8 mouse cellular contexts compared by ENCODE assay signal in genomic region chr8:109693146-109693900, GRCm38 (mm10). TPM values are rescaled to one million over a fixed set of nuclear protein-coding genes. Genes with fewer than 3 reads are reported as not detected.
DNase-seq lines count a peak whose midpoint lies in the region; ATAC-seq and TF ChIP-seq lines count a peak whose summit lies in the region.

Gene Ist1, minus strand, starts transcription at chr8:109693260.

- no peaks in the 10 kb centered on the region for H3K36me3 ChIP-seq in ES-E14 (ENCODE audit: control insufficient read depth, insufficient read depth, low read length, poor library complexity, severe bottlenecking)
- H3K36me3 ChIP-seq in forebrain, embryonic 15.5 days = no peaks in the 10 kb centered on the region

- H3K9me3 ChIP-seq in ES-E14 (ENCODE audit: control insufficient read depth, insufficient read depth, low read depth, low read length) = no peaks in the 10 kb centered on the region
- no peaks in the 10 kb centered on the region for H3K9me3 ChIP-seq in forebrain, embryonic 15.5 days

- no peak for TF ChIP-seq CTCF in lung, adult 2 months (IDR thresholded peaks at IDR 0.05; ENCODE audit: insufficient read depth, low read length)

- intact Hi-C loops in heart, postnatal 25 days (cut with DNase I) = loop anchor here (5.0 kb wide), 2 partner anchors 81 to 84 kb away; partner anchors contain the start of genes Ap1g1 and Pkd1l3

- peak; percentile 94 for TF ChIP-seq POLR2A in lung, adult 2 months (IDR thresholded peaks at IDR 0.05; ENCODE audit: borderline replicate concordance, extremely low read depth, low read depth, low read length)

- H3K27ac ChIP-seq in ES-E14 (ENCODE audit: insufficient read depth, low read depth, low read length, poor library complexity, severe bottlenecking) = peak within 1 kb of the TSS; percentile 69
- peak within 1 kb of the TSS; percentile 81 for H3K27ac ChIP-seq in forebrain, embryonic 15.5 days (replicated peaks)

- no peaks in the 10 kb centered on the region for H3K27me3 ChIP-seq in forebrain, embryonic 15.5 days

- peak within 1 kb of the TSS; percentile 69 for H3K4me2 ChIP-seq in forebrain, embryonic 15.5 days (replicated peaks)

- in situ Hi-C loops in ES-E14 (cut with MboI; ENCODE audit: low sequenced_read_pairs in 2 of 2, unreplicated experiment in 2 of 2) = no loop called here

- H3K9ac ChIP-seq in ES-E14 (ENCODE audit: insufficient read depth, low read depth, low read length, poor library complexity, severe bottlenecking) = peak within 1 kb of the TSS; percentile 96
- peak within 1 kb of the TSS; percentile 97 for H3K9ac ChIP-seq in forebrain, embryonic 15.5 days (replicated peaks)

- under 1% methylated on average over 57 of the region's 57 CpGs for WGBS in forebrain, embryonic 15.5 days
- under 1% methylated on average over 57 of the region's 57 CpGs for WGBS in lung, adult 2 months

- peak; percentile 99 for DNase-seq in ES-E14 (ENCODE audit: low read depth, low spot score)
- DNase-seq in cerebellum, adult 11-12 months = peak; percentile 97
- peak; percentile 97 for DNase-seq in heart, postnatal 25 days (ENCODE audit: low spot score)
- DNase-seq in layer of hippocampus, adult 18-20 months (ENCODE audit: low spot score in 2 of 2) = peak; percentile 97 to 98
- DNase-seq in lung, adult 2 months = peak; percentile 99
- DNase-seq in thymus, adult 18-20 months = peak; percentile 95 to 97

- H3K4me3 ChIP-seq in ES-E14 (ENCODE audit: insufficient read depth in 1 of 2, low read depth in 1 of 2, low read length in 2 of 2, poor library complexity in 1 of 2, severe bottlenecking in 1 of 2) = peak within 1 kb of the TSS; percentile 73 to 87
- peak within 1 kb of the TSS; percentile 86 for H3K4me3 ChIP-seq in forebrain, embryonic 15.5 days
- peak within 1 kb of the TSS; percentile 79 for H3K4me3 ChIP-seq in lung, adult 2 months (replicated peaks; ENCODE audit: extremely low read depth, low read depth, low read length)

- peak; percentile 98 for ATAC-seq in forebrain, embryonic 15.5 days (replicated peaks)
- peak; percentile 97 for ATAC-seq in neutrophil, adult 5-6 weeks (ENCODE audit: extremely low read depth, insufficient number of reproducible peaks, low FRiP score, poor library complexity, severe bottlenecking)

- peaks cover 0 to 8% of the 10 kb centered on the region in 2 experiments; a peak in 1 of 4 replicates for H3K4me1 ChIP-seq in ES-E14 (ENCODE audit: control insufficient read depth in 2 of 2, insufficient read depth in 2 of 2, low read length in 2 of 2, poor library complexity in 1 of 2)
- H3K4me1 ChIP-seq in forebrain, embryonic 15.5 days = peaks cover 28% of the 10 kb centered on the region
- H3K4me1 ChIP-seq in lung, adult 2 months (ENCODE audit: control insufficient read depth, insufficient read depth, low read length) = peaks cover 9% of the 10 kb centered on the region; the same call in 1 of the 2 replicates

TF ChIP-seq in ES-E14, 5 proteins besides CTCF, POLR2A, EP300 and RAD21:
- peak; percentile 77 for TF ChIP-seq CHD2 (IDR thresholded peaks at IDR 0.05; ENCODE audit: low read depth, low read length)
- TF ChIP-seq ZC3H11A (IDR thresholded peaks at IDR 0.05; ENCODE audit: borderline replicate concordance, low read depth, low read length) = no peak
- TF ChIP-seq MAFK (IDR thresholded peaks at IDR 0.05; ENCODE audit: insufficient read depth, low read depth, low read length) = no peak
- TF ChIP-seq ZNF384 (IDR thresholded peaks at IDR 0.05; ENCODE audit: low read depth, low read length) = 0 out of 2 replicates have a peak, but pooled peaks have one; percentile 11
- peak; percentile 72; the same call in 1 of the 2 replicates for TF ChIP-seq HCFC1 (IDR thresholded peaks at IDR 0.05; ENCODE audit: borderline replicate concordance, insufficient read depth, low read length)

RNA-seq across cellular contexts. Expression of gene Ist1, which starts in this region (rescaled TPM):
- 22.8 and 28.5 TPM in 2 replicates for total RNA-seq in ES-E14 (2012; rRNA removed)
- polyA plus RNA-seq in forebrain, embryonic 15.5 days (2015; fragmentation: Nextera tagmentation; extraction: Ambion mirVana) = 177 and 181 TPM in 2 replicates
- total RNA-seq in heart, postnatal 25 days (2021) = 10 to 100 TPM; 36.7 to 45.7 TPM
- 10 to 100 TPM; 87.1 to 90.9 TPM for total RNA-seq in layer of hippocampus, adult 18-20 months (2021)
- polyA plus RNA-seq in lung, adult 2 months (2012; rRNA removed) = 29.8 and 51.7 TPM in 2 replicates
- 159 and 173 TPM in 2 replicates for total RNA-seq in neutrophil, adult 5-6 weeks (2017)

Comparison
In these comparisons a context has a peak if more than half of its experiments do, and no peak if none do; other contexts are left out.
1. Peak in every context shown above with its lines: DNase-seq, ATAC-seq, H3K4me3 ChIP-seq and H3K27ac ChIP-seq.